Mouse (Mus musculus) limb, embryonic 14.5 days (tissue): ENCODE data around the gene Adck2. TPM values are rescaled to one million over a fixed set of nuclear protein-coding genes. Genes with fewer than 3 reads are reported as not detected.

ENCODE experiments used
- ATAC-seq: fragments of 200-750 bp; cut with Nextera tagmentation; 2 replicates; pipeline ENCODE4 v1.8.0; 2017; ENCODE audit warnings: low read depth, moderate number of reproducible peaks, moderate TSS enrichment; ENCODE audit not compliant: low FRiP score
- DNase-seq: peaks from one replicate; pipeline ENCODE4 v3.0.0-alpha.2; 2015; ENCODE audit warnings: low spot score
- H3K27ac ChIP-seq: fragments of 300-500 bp; sonication (generic); replicated peaks from 2 replicates; pipeline ENCODE4 v1.5.1; 2014; ENCODE audit warnings: low read depth, mild to moderate bottlenecking, low read length, moderate library complexity, mixed read lengths
- H3K27me3 ChIP-seq: fragments of 300-500 bp; sonication (generic); 2 replicates; pipeline ENCODE4 v1.6.1; 2014; ENCODE audit warnings: low read length, mixed read lengths; ENCODE audit not compliant: control insufficient read depth, insufficient read depth
- H3K36me3 ChIP-seq: fragments of 300-500 bp; sonication (generic); 2 replicates; pipeline ENCODE4 v1.6.1; 2014; ENCODE audit warnings: mild to moderate bottlenecking, low read length, moderate library complexity, mixed read lengths; ENCODE audit not compliant: control insufficient read depth, insufficient read depth
- H3K4me1 ChIP-seq: fragments of 300-500 bp; sonication (generic); 2 replicates; pipeline ENCODE4 v1.6.1; 2014; ENCODE audit warnings: antibody characterized with exemption, low read length, mixed read lengths; ENCODE audit not compliant: control insufficient read depth, insufficient read depth
- H3K4me2 ChIP-seq: fragments of 300-500 bp; sonication (generic); replicated peaks from 2 replicates; pipeline ENCODE4 v1.6.1; 2014; ENCODE audit warnings: low read depth, mild to moderate bottlenecking, low read length, moderate library complexity; ENCODE audit not compliant: severe bottlenecking
- H3K4me3 ChIP-seq: fragments of 300-500 bp; sonication (generic); replicated peaks from 2 replicates; pipeline ENCODE4 v1.5.1; 2014; ENCODE audit warnings: low read length
- H3K9ac ChIP-seq: fragments of 300-500 bp; sonication (generic); 2 replicates; pipeline ENCODE4 v1.6.1; 2014; ENCODE audit warnings: mild to moderate bottlenecking, low read depth, low read length, moderate library complexity; ENCODE audit not compliant: severe bottlenecking
- H3K9me3 ChIP-seq: fragments of 300-500 bp; sonication (generic); 2 replicates; pipeline ENCODE4 v1.6.1; 2016; ENCODE audit warnings: low read length; ENCODE audit not compliant: control insufficient read depth
- POLR2A ChIP-seq: fragments of 200-500 bp; IDR thresholded peaks from 2 replicates; pipeline ENCODE4 v1.8.0; 2012; ENCODE audit warnings: inconsistent platforms, mild to moderate bottlenecking, moderate library complexity, borderline replicate concordance; ENCODE audit not compliant: insufficient read depth, insufficient read length; ENCODE audit errors: extremely low read depth
- WGBS: fragments of 180-500 bp; shearing (Covaris S2); extraction: QIAGEN DNeasy Blood & Tissue Kit; methylation state at CpG from one replicate; pipeline ENCODE4 v1.1.7; 2014; 5-methylcytosine and 5-hydroxymethylcytosine counted together
- polyA plus RNA-seq, 2 experiments: library from polyadenylated mRNA; depleted of rRNA in 1 of 2; stranded (reverse) in 1 of 2; unstranded in 1 of 2; fragments of >200 nt; fragmentation: Nextera tagmentation in 1 of 2; extraction: Ambion mirVana in 1 of 2; gene quantifications; 2 replicates each; pipeline versions ENCODE4 v1.2.1 to v1.2.3; 2012 to 2014

The Adck2 gene
- polyA plus RNA-seq, 2 experiments, result 17.0 to 41.1 TPM

DNA sequence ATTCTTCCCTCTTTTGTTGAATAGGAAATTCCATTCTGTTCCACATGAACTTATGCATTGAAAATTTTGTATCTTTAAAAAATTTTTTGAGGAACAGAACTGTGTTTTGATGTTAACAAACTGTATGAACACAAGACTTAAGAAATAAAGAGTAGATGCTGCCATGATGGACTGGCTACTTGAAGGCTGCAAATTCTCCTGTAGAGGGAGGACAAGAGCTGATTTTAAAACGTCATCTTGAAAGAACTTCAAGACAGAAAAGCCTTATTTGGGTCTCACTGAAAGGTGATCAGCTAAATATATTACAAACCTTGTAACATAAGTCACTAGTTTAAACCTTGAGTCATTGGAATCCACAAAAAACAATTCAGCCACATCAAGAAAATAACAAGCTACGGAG lies 36.5 kb downstream of the Adck2 start:
- Histone ChIP-seq H3K27me3 (no peaks in the 10 kb centered on the region), H3K9me3 (no peaks in the 10 kb centered on the region), H3K4me2 (no peak overlapping the region), H3K4me3 (no peak overlapping the region), H3K27ac (no peak overlapping the region), H3K4me1 (no peaks in the 10 kb centered on the region), H3K36me3 (peaks cover 31% of the 10 kb centered on the region), H3K9ac (no peak overlapping the region)
- no peak for DNase-seq
- no peak for TF ChIP-seq POLR2A
- WGBS, result 68% methylated on average over 2 of the region's 2 CpGs
- ATAC-seq, result no peak

DNA sequence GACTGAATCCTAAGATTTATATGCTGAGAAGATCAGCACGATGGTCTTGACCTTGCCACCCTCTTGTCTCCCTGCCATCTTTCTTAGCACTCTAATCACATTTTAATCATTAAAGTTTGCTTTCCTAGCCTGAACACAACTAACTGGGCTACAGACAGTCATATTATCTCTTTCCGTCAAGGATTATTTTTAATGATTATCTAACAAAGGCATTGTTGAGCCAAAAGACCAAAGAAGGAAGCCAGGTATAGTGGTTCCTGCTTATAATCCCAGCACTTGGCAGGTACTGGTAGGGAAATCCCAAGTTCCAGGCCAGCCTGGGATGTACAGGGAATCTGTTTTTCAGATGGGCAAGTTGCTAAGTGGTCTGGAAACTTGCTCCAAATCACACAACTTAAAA lies 37.6 kb downstream of the Adck2 start:
- no peak overlapping the region for H3K27ac ChIP-seq
- H3K4me3 ChIP-seq, result no peak overlapping the region
- no peaks in the 10 kb centered on the region for H3K4me1 ChIP-seq
- H3K27me3 ChIP-seq, result no peaks in the 10 kb centered on the region
- 93% methylated on average over 2 of the region's 2 CpGs for WGBS
- ATAC-seq, result no peak
- TF ChIP-seq POLR2A, result no peak
- peaks cover 39% of the 10 kb centered on the region for H3K36me3 ChIP-seq
- no peak overlapping the region for H3K9ac ChIP-seq
- H3K9me3 ChIP-seq, result no peaks in the 10 kb centered on the region
- H3K4me2 ChIP-seq, result no peak overlapping the region
- no peak for DNase-seq

Other genes with a start within 250 kb of the Adck2 start
- gene Slc37a3, start 196.2 kb upstream of the Adck2 start, polyA plus RNA-seq (2012; rRNA removed), result 42.8 and 43.9 TPM in 2 replicates
- gene Slc37a3, start 196.2 kb upstream of the Adck2 start, polyA plus RNA-seq (2014; fragmentation: Nextera tagmentation; extraction: Ambion mirVana), result 62.6 and 71.2 TPM in 2 replicates
- 0.33 and 0.52 TPM in 2 replicates for gene Rab19, start 192.7 kb upstream of the Adck2 start, polyA plus RNA-seq (2012; rRNA removed)
- gene Rab19, start 192.7 kb upstream of the Adck2 start, polyA plus RNA-seq (2014; fragmentation: Nextera tagmentation; extraction: Ambion mirVana), result 0.75 and 1.3 TPM in 2 replicates
- gene Mkrn1, start 153.4 kb upstream of the Adck2 start, polyA plus RNA-seq (2012; rRNA removed), result 30.9 and 31.2 TPM in 2 replicates
- gene Mkrn1, start 153.4 kb upstream of the Adck2 start, polyA plus RNA-seq (2014; fragmentation: Nextera tagmentation; extraction: Ambion mirVana), result 61.8 and 66.6 TPM in 2 replicates
- gene Dennd2a, start 16.0 kb upstream of the Adck2 start, polyA plus RNA-seq (2012; rRNA removed), result 52.2 and 60.1 TPM in 2 replicates
- 28.3 and 31.6 TPM in 2 replicates for gene Dennd2a, start 16.0 kb upstream of the Adck2 start, polyA plus RNA-seq (2014; fragmentation: Nextera tagmentation; extraction: Ambion mirVana)
- 0.59 and 1.2 TPM in 2 replicates for gene Gm42420, start 11.9 kb downstream of the Adck2 start, polyA plus RNA-seq (2012; rRNA removed)
- gene Gm42420, start 11.9 kb downstream of the Adck2 start, polyA plus RNA-seq (2014; fragmentation: Nextera tagmentation; extraction: Ambion mirVana), result 1.2 and 1.7 TPM in 2 replicates
- 148 and 234 TPM in 2 replicates for gene Ndufb2, start 18.7 kb downstream of the Adck2 start, polyA plus RNA-seq (2012; rRNA removed)
- gene Ndufb2, start 18.7 kb downstream of the Adck2 start, polyA plus RNA-seq (2014; fragmentation: Nextera tagmentation; extraction: Ambion mirVana), result 347 and 358 TPM in 2 replicates
- 14.2 and 15.8 TPM in 2 replicates for gene Braf, start 151.6 kb downstream of the Adck2 start, polyA plus RNA-seq (2012; rRNA removed)
- gene Braf, start 151.6 kb downstream of the Adck2 start, polyA plus RNA-seq (2014; fragmentation: Nextera tagmentation; extraction: Ambion mirVana), result 15.2 and 17.3 TPM in 2 replicates
- gene Mrps33, start 237.1 kb downstream of the Adck2 start, polyA plus RNA-seq (2012; rRNA removed), result 198 and 225 TPM in 2 replicates
- 179 and 180 TPM in 2 replicates for gene Mrps33, start 237.1 kb downstream of the Adck2 start, polyA plus RNA-seq (2014; fragmentation: Nextera tagmentation; extraction: Ambion mirVana)